Mouse (Mus musculus): ENCODE results near the gene Kcnj1.

Kcnj1 gene

GRCm38 (mm10) chr9:32394761-32395161 lies 22.5 kb downstream of the Kcnj1 start:
- in situ Hi-C loops (cut with MseI, MboI) = no loop called here

- in situ Hi-C loops (cut with MseI, MboI) = loop anchor here (10.0 to 25.0 kb wide), 3 partner anchors 185 to 687 kb away; no protein-coding TSS in a partner anchor
These were observed 27.9 kb downstream of the Kcnj1 start for GRCm38 (mm10) chr9:32400212-32400611.

- in situ Hi-C loops (cut with MseI, MboI) = loop anchor here (10.0 to 25.0 kb wide), 3 partner anchors 184 to 687 kb away; no protein-coding TSS in a partner anchor
These were observed 28.4 kb downstream of the Kcnj1 start for GRCm38 (mm10) chr9:32400662-32401161.

- in situ Hi-C loops (cut with MseI, MboI) = loop anchor here (10.0 to 25.0 kb wide), 3 partner anchors 179 to 682 kb away; no protein-coding TSS in a partner anchor
These were observed 33.1 kb downstream of the Kcnj1 start for GRCm38 (mm10) chr9:32405191-32405925.

- in situ Hi-C loops (cut with MseI, MboI) = loop anchor here (10.0 to 25.0 kb wide), 3 partner anchors 176 to 679 kb away; no protein-coding TSS in a partner anchor
These were observed 36.4 kb downstream of the Kcnj1 start for GRCm38 (mm10) chr9:32408730-32409059.

- in situ Hi-C loops (cut with MseI, MboI) = loop anchor here (10.0 to 25.0 kb wide), 3 partner anchors 175 to 678 kb away; no protein-coding TSS in a partner anchor
These were observed 37.0 kb downstream of the Kcnj1 start for GRCm38 (mm10) chr9:32409060-32409961.

GRCm38 (mm10) chr9:32410671-32411070 lies 38.4 kb downstream of the Kcnj1 start:
- in situ Hi-C loops (cut with MseI, MboI) = loop anchor here (25.0 kb wide), 2 partner anchors 527 to 677 kb away; no protein-coding TSS in a partner anchor

GRCm38 (mm10) chr9:32411507-32411906 lies 39.2 kb downstream of the Kcnj1 start:
- in situ Hi-C loops (cut with MseI, MboI) = loop anchor here (25.0 kb wide), 2 partner anchors 526 to 676 kb away; no protein-coding TSS in a partner anchor

GRCm38 (mm10) chr9:32412836-32413580 lies 40.7 kb downstream of the Kcnj1 start:
- in situ Hi-C loops (cut with MseI, MboI) = loop anchor here (25.0 kb wide), 2 partner anchors 524 to 674 kb away; no protein-coding TSS in a partner anchor

GRCm38 (mm10) chr9:32414956-32415355 lies 42.7 kb downstream of the Kcnj1 start:
- in situ Hi-C loops (cut with MseI, MboI) = loop anchor here (25.0 kb wide), 2 partner anchors 522 to 672 kb away; no protein-coding TSS in a partner anchor

- in situ Hi-C loops (cut with MseI, MboI) = loop anchor here (25.0 kb wide), 2 partner anchors 521 to 671 kb away; no protein-coding TSS in a partner anchor
These were observed 43.7 kb downstream of the Kcnj1 start for GRCm38 (mm10) chr9:32415952-32416351.

- in situ Hi-C loops (cut with MseI, MboI) = loop anchor here (25.0 kb wide), 2 partner anchors 520 to 670 kb away; no protein-coding TSS in a partner anchor
These were observed 45.3 kb downstream of the Kcnj1 start for GRCm38 (mm10) chr9:32417466-32418116.

- in situ Hi-C loops (cut with MseI, MboI) = loop anchor here (25.0 kb wide), 2 partner anchors 517 to 667 kb away; no protein-coding TSS in a partner anchor
These were observed 48.4 kb downstream of the Kcnj1 start for GRCm38 (mm10) chr9:32420711-32421110.

- in situ Hi-C loops (cut with MseI, MboI) = no loop called here
These were observed 53.0 kb downstream of the Kcnj1 start for GRCm38 (mm10) chr9:32425321-32425720.

- in situ Hi-C loops (cut with MseI, MboI) = no loop called here
These were observed 58.8 kb downstream of the Kcnj1 start for GRCm38 (mm10) chr9:32431061-32431460.

GRCm38 (mm10) chr9:32434241-32435213 lies 62.2 kb downstream of the Kcnj1 start:
- in situ Hi-C loops (cut with MseI, MboI) = no loop called here

- in situ Hi-C loops (cut with MseI, MboI) = no loop called here
These were observed 70.8 kb downstream of the Kcnj1 start for GRCm38 (mm10) chr9:32443115-32443514.

- in situ Hi-C loops (cut with MseI, MboI) = no loop called here
These were observed 71.5 kb downstream of the Kcnj1 start for GRCm38 (mm10) chr9:32443817-32444216.

Data from mouse trophoblast stem cell (cell line).